Mouse (Mus musculus) heart, embryonic 10.5 days (tissue): ENCODE results near the gene Adck2. TPM values are rescaled to one million over a fixed set of nuclear protein-coding genes. Genes with fewer than 3 reads are reported as not detected.

Source experiments
- DNase-seq: peaks from one replicate; pipeline ENCODE4 v3.0.0-alpha.2; 2017; ENCODE audit warnings: low spot score
- H3K27ac ChIP-seq: fragments of 300-500 bp; sonication (generic); 2 replicates; pipeline ENCODE4 v1.5.1; 2016; ENCODE audit warnings: mild to moderate bottlenecking
- H3K27me3 ChIP-seq: fragments of 300-500 bp; sonication (generic); 2 replicates; pipeline ENCODE4 v1.6.1; 2016; ENCODE audit warnings: mild to moderate bottlenecking; ENCODE audit not compliant: poor library complexity, insufficient read depth, severe bottlenecking
- H3K36me3 ChIP-seq: fragments of 300-500 bp; sonication (generic); 2 replicates; pipeline ENCODE4 v1.6.1; 2016; ENCODE audit warnings: mild to moderate bottlenecking, moderate library complexity
- H3K4me1 ChIP-seq: fragments of 300-500 bp; sonication (generic); 2 replicates; pipeline ENCODE4 v1.6.1; 2016; ENCODE audit warnings: mild to moderate bottlenecking
- H3K4me3 ChIP-seq: fragments of 300-500 bp; sonication (generic); 2 replicates; pipeline ENCODE4 v1.5.1; 2016; ENCODE audit warnings: mild to moderate bottlenecking, moderate library complexity
- H3K9me3 ChIP-seq: fragments of 300-500 bp; sonication (generic); 2 replicates; pipeline ENCODE4 v1.6.1; 2016; ENCODE audit warnings: mild to moderate bottlenecking, moderate library complexity
- WGBS: fragments of 180-500 bp; shearing (Covaris S2); methylation state at CpG from one replicate; pipeline ENCODE4 v1.1.7; 2016; 5-methylcytosine and 5-hydroxymethylcytosine counted together
- polyA plus RNA-seq: library from polyadenylated mRNA; unstranded; fragments of >200 nt; fragmentation: Nextera tagmentation; extraction: Ambion mirVana; gene quantifications from 2 replicates; pipeline ENCODE4 v1.2.1, GENCODE M21; 2016

The Adck2 gene
- polyA plus RNA-seq, 1 experiment from 2014 or later: 16.5 TPM

DNA sequence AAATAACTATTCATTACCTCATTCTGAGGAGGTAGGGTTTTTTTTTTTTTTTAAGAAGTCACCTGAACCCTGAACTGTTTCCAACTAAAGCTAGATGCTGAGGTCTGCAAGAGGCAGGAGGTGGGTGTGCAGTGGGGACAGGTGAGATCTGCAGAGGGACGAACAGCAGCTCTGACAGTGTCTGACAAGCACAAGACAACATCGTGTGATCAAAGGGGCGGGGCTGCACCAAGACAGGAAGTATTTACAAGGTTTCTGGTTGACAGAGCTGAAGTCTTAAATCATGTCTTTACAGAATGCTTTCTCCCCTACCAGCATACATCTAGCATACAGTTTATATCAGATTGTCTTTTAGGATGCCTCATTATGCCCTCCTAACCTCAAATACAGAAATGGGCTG is 33.2 kb downstream of the Adck2 start:
- H3K4me1 ChIP-seq: peaks cover 6% of the 10 kb centered on the region; the same call in 1 of the 2 replicates
- no peaks in the 10 kb centered on the region for H3K9me3 ChIP-seq
- no peak overlapping the region for H3K4me3 ChIP-seq
- H3K36me3 ChIP-seq: peaks cover 24% of the 10 kb centered on the region; the same call in 1 of the 2 replicates
- no peak for DNase-seq
- H3K27me3 ChIP-seq: no peaks in the 10 kb centered on the region
- no peak overlapping the region for H3K27ac ChIP-seq
- 52% methylated on average over 3 of the region's 3 CpGs for WGBS

GRCm38 (mm10) chr6:39607365-39607764 is 33.7 kb downstream of the Adck2 start:
- no peaks in the 10 kb centered on the region for H3K9me3 ChIP-seq
- no peak overlapping the region for H3K27ac ChIP-seq
- H3K27me3 ChIP-seq: no peaks in the 10 kb centered on the region
- H3K4me1 ChIP-seq: peaks cover 6% of the 10 kb centered on the region; the same call in 1 of the 2 replicates
- no peak overlapping the region for H3K4me3 ChIP-seq
- WGBS: 62% methylated on average over 5 of the region's 5 CpGs
- no peak for DNase-seq
- H3K36me3 ChIP-seq: peaks cover 22% of the 10 kb centered on the region; the same call in 1 of the 2 replicates

DNA sequence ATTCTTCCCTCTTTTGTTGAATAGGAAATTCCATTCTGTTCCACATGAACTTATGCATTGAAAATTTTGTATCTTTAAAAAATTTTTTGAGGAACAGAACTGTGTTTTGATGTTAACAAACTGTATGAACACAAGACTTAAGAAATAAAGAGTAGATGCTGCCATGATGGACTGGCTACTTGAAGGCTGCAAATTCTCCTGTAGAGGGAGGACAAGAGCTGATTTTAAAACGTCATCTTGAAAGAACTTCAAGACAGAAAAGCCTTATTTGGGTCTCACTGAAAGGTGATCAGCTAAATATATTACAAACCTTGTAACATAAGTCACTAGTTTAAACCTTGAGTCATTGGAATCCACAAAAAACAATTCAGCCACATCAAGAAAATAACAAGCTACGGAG is 36.5 kb downstream of the Adck2 start:
- H3K9me3 ChIP-seq: no peaks in the 10 kb centered on the region
- no peak overlapping the region for H3K27ac ChIP-seq
- H3K36me3 ChIP-seq: peaks cover 32% of the 10 kb centered on the region
- no peak overlapping the region for H3K4me3 ChIP-seq
- DNase-seq: no peak
- WGBS: 79% methylated on average over 2 of the region's 2 CpGs
- peaks cover 6% of the 10 kb centered on the region; the same call in 1 of the 2 replicates for H3K4me1 ChIP-seq
- H3K27me3 ChIP-seq: no peaks in the 10 kb centered on the region

GRCm38 (mm10) chr6:39611296-39611695 is 37.6 kb downstream of the Adck2 start:
- Histone ChIP-seq H3K27ac (no peak overlapping the region), H3K9me3 (no peaks in the 10 kb centered on the region), H3K4me3 (no peak overlapping the region), H3K4me1 (peaks cover 3% of the 10 kb centered on the region; the same call in 1 of the 2 replicates), H3K36me3 (peaks cover 42% of the 10 kb centered on the region), H3K27me3 (no peaks in the 10 kb centered on the region)
- WGBS: 94% methylated on average over 2 of the region's 2 CpGs
- DNase-seq: no peak

Other genes starting within 250 kb of the Adck2 start
- gene Slc37a3, start 196.2 kb upstream of the Adck2 start, polyA plus RNA-seq: 39.9 and 41.7 TPM in 2 replicates
- gene Rab19, start 192.7 kb upstream of the Adck2 start, polyA plus RNA-seq: 0.53 and 0.54 TPM in 2 replicates
- gene Mkrn1, start 153.4 kb upstream of the Adck2 start, polyA plus RNA-seq: 33.0 and 34.2 TPM in 2 replicates
- gene Dennd2a, start 16.0 kb upstream of the Adck2 start, polyA plus RNA-seq: 22.8 and 29.6 TPM in 2 replicates
- 1.5 TPM in 1 of 2 replicates, not detected in the other for gene Gm42420, start 11.9 kb downstream of the Adck2 start, polyA plus RNA-seq
- gene Ndufb2, start 18.7 kb downstream of the Adck2 start, polyA plus RNA-seq: 404 and 515 TPM in 2 replicates
- 14.5 and 15.2 TPM in 2 replicates for gene Braf, start 151.6 kb downstream of the Adck2 start, polyA plus RNA-seq
- gene Mrps33, start 237.1 kb downstream of the Adck2 start, polyA plus RNA-seq: 184 and 206 TPM in 2 replicates